ENCODE assay signal across 25 mouse cellular contexts in genomic region chrX:136183107-136183506, GRCm38 (mm10). TPM values are rescaled to one million over a fixed set of nuclear protein-coding genes. Genes with fewer than 3 reads are reported as not detected.
"Had no signal": no experiment of that assay in that cellular context is flagged by ENCODE, and none has a peak within 500 bp of the region (broad histone marks: within the 10 kb centered on the region; RNA-seq: fewer than 3 reads in every experiment).

No protein-coding gene starts in this region.

- H3K36me3 ChIP-seq: heart, embryonic 13.5 days; heart, embryonic 15.5 days; hindbrain, embryonic 13.5 days; hindbrain, embryonic 15.5 days; limb, embryonic 13.5 days; limb, embryonic 15.5 days had no signal

- H3K4me2 ChIP-seq: heart, embryonic 11.5 days; heart, embryonic 13.5 days; heart, embryonic 15.5 days; hindbrain, embryonic 13.5 days; hindbrain, embryonic 15.5 days; limb, embryonic 13.5 days; limb, embryonic 15.5 days had no signal

- H3K27ac ChIP-seq: heart, adult 2 months; heart, embryonic 13.5 days; heart, embryonic 15.5 days; hindbrain, embryonic 13.5 days; hindbrain, embryonic 15.5 days; hindbrain, postnatal 0 days; limb, embryonic 13.5 days; limb, embryonic 15.5 days; liver, embryonic 14.5 days had no signal

- H3K9ac ChIP-seq: heart, embryonic 13.5 days; heart, embryonic 15.5 days; hindbrain, embryonic 13.5 days; hindbrain, embryonic 15.5 days; limb, embryonic 13.5 days; limb, embryonic 15.5 days; liver, embryonic 14.5 days had no signal

- ATAC-seq: forebrain, embryonic 16.5 days; hindbrain, postnatal 0 days had no signal

- H3K4me1 ChIP-seq: heart, embryonic 13.5 days; heart, embryonic 15.5 days; hindbrain, embryonic 13.5 days; hindbrain, embryonic 15.5 days; limb, embryonic 13.5 days; limb, embryonic 15.5 days had no signal

- H3K9me3 ChIP-seq: heart, embryonic 13.5 days; heart, embryonic 15.5 days; hindbrain, embryonic 13.5 days; hindbrain, embryonic 15.5 days; limb, embryonic 13.5 days; limb, embryonic 15.5 days had no signal

- H3K4me3 ChIP-seq: heart, adult 2 months; heart, embryonic 13.5 days; heart, embryonic 15.5 days; hindbrain, embryonic 13.5 days; hindbrain, embryonic 15.5 days; limb, embryonic 13.5 days; limb, embryonic 15.5 days had no signal

- DNase-seq: gastrocnemius, postnatal 14 days; gastrocnemius, postnatal 36 days; heart, adult 11 months; heart, adult 2 months; heart, postnatal 14 days; heart, postnatal 36 days; kidney, adult 11 months; kidney, adult 9 months; kidney, postnatal 10 days; layer of hippocampus, adult 9-11 months; layer of hippocampus, postnatal 36 days; left cerebral cortex, postnatal 4 days; lung, adult 18-20 months had no signal

- H3K27me3 ChIP-seq: heart, embryonic 13.5 days; heart, embryonic 15.5 days; hindbrain, embryonic 13.5 days; hindbrain, embryonic 15.5 days had no signal

RNA-seq across cellular contexts. Expression of gene Tceal7, which starts 31.5 kb away (rescaled TPM):
- polyA plus RNA-seq: gonadal fat pad, adult 2 months; large intestine, adult 2 months had no signal
